Mouse (Mus musculus): Measurements from ENCODE around the gene Nmnat3. TPM values are rescaled to one million over a fixed set of nuclear protein-coding genes. Genes with fewer than 3 reads are reported as not detected.

Gene Nmnat3
- total RNA-seq, 1 experiment, result 0.62 TPM

DNA sequence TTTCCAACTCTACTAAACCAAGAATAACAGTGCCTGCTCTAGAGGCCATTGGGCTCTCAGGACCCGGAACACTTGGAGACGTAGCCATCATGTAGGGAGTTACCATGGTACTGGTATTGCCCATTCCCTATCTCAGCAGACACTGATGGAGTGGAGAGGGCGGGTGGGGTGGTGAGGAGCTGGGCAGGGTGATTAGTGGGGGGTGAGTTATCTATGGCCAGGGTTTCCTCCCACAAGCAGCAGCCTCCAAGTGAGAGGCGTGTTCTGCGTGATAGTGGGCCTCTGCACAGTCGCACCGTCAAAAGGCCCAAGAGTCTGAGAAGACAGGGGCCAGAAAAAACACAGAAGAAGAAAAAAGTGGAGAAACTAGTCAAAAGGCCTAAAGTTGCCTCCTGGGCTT is 12.0 kb downstream of the Nmnat3 start:
- in situ Hi-C loops (cut with MboI; ENCODE audit: low sequenced_read_pairs in 2 of 2, unreplicated experiment in 2 of 2), result no loop called here
- no peak for TF ChIP-seq CHD2 (IDR thresholded peaks at IDR 0.05; ENCODE audit: low read depth, low read length)
- TF ChIP-seq ZC3H11A (IDR thresholded peaks at IDR 0.05; ENCODE audit: borderline replicate concordance, low read depth, low read length), result no peak
- TF ChIP-seq ZNF384 (IDR thresholded peaks at IDR 0.05; ENCODE audit: low read depth, low read length), result no peak
- TF ChIP-seq HCFC1 (IDR thresholded peaks at IDR 0.05; ENCODE audit: borderline replicate concordance, insufficient read depth, low read length), result no peak
- TF ChIP-seq MAFK (IDR thresholded peaks at IDR 0.05; ENCODE audit: insufficient read depth, low read depth, low read length), result no peak
- no peak overlapping the region for H3K27ac ChIP-seq (ENCODE audit: insufficient read depth, low read depth, low read length, poor library complexity, severe bottlenecking)
- no peaks in the 10 kb centered on the region for H3K36me3 ChIP-seq (ENCODE audit: control insufficient read depth, insufficient read depth, low read length, poor library complexity, severe bottlenecking)
- H3K4me3 ChIP-seq (ENCODE audit: insufficient read depth in 1 of 2, low read depth in 1 of 2, low read length in 2 of 2, poor library complexity in 1 of 2, severe bottlenecking in 1 of 2), result no peak overlapping the region
- H3K9me3 ChIP-seq (ENCODE audit: control insufficient read depth, insufficient read depth, low read depth, low read length), result no peaks in the 10 kb centered on the region
- H3K9ac ChIP-seq (ENCODE audit: insufficient read depth, low read depth, low read length, poor library complexity, severe bottlenecking), result no peak overlapping the region
- DNase-seq (ENCODE audit: low read depth, low spot score), result no peak
- peaks cover 0 to 3% of the 10 kb centered on the region in 2 experiments; a peak in 1 of 4 replicates for H3K4me1 ChIP-seq (ENCODE audit: control insufficient read depth in 2 of 2, insufficient read depth in 2 of 2, low read length in 2 of 2, poor library complexity in 1 of 2)

DNA sequence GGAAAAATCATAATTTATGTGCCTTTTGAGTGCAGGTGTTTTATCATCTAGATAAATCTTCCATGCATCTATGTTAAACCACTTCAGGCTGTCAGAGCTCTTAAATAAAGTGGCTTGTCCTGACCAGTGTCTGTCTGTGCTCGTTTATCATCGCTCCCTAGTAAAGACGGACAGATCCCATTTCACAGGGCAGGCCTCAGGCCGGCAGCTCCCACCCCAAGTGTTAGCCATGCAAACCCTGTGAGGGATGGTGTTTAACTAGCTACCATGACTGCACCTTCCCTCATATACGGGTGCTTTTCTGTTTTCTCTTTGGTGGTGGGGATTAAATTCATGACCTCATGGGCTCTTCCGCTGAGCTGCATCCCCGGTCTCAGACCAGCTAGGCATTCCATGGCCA is 13.3 kb downstream of the Nmnat3 start:
- no peak for DNase-seq (ENCODE audit: low read depth, low spot score)
- Histone ChIP-seq H3K27ac (ENCODE audit: insufficient read depth, low read depth, low read length, poor library complexity, severe bottlenecking) (no peak overlapping the region), H3K4me3 (ENCODE audit: insufficient read depth in 1 of 2, low read depth in 1 of 2, low read length in 2 of 2, poor library complexity in 1 of 2, severe bottlenecking in 1 of 2) (no peak overlapping the region), H3K4me1 (ENCODE audit: control insufficient read depth in 2 of 2, insufficient read depth in 2 of 2, low read length in 2 of 2, poor library complexity in 1 of 2) (peaks cover 0 to 3% of the 10 kb centered on the region in 2 experiments; a peak in 1 of 4 replicates), H3K9ac (ENCODE audit: insufficient read depth, low read depth, low read length, poor library complexity, severe bottlenecking) (no peak overlapping the region), H3K9me3 (ENCODE audit: control insufficient read depth, insufficient read depth, low read depth, low read length) (no peaks in the 10 kb centered on the region), H3K36me3 (ENCODE audit: control insufficient read depth, insufficient read depth, low read length, poor library complexity, severe bottlenecking) (no peaks in the 10 kb centered on the region)
- TF ChIP-seq MAFK (IDR thresholded peaks at IDR 0.05; ENCODE audit: insufficient read depth, low read depth, low read length) (no peak), ZNF384 (IDR thresholded peaks at IDR 0.05; ENCODE audit: low read depth, low read length) (no peak), CHD2 (IDR thresholded peaks at IDR 0.05; ENCODE audit: low read depth, low read length) (no peak), ZC3H11A (IDR thresholded peaks at IDR 0.05; ENCODE audit: borderline replicate concordance, low read depth, low read length) (no peak), HCFC1 (IDR thresholded peaks at IDR 0.05; ENCODE audit: borderline replicate concordance, insufficient read depth, low read length) (no peak)
- in situ Hi-C loops (cut with MboI; ENCODE audit: low sequenced_read_pairs in 2 of 2, unreplicated experiment in 2 of 2), result no loop called here

DNA sequence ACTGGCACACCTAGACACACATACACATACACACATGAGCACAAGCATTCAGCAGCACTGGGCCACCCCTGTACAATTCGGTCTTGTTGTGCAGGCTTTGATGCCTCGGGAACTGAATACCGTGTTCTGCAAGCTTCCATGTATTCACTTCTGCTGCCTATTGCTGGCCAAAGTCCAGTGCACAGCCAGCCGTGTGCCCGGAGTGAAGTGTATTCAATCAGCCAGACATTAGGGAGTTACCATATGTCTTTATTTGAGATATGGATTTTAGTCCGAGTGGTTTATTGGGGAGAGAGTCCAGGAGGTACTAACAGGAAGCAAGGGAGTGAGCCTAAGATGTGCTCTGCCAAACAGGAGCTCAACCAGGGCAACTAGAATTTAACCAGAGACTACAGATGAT is 19.8 kb downstream of the Nmnat3 start:
- H3K9ac ChIP-seq (ENCODE audit: insufficient read depth, low read depth, low read length, poor library complexity, severe bottlenecking), result no peak overlapping the region
- DNase-seq (ENCODE audit: low read depth, low spot score), result no peak
- H3K4me3 ChIP-seq (ENCODE audit: insufficient read depth in 1 of 2, low read depth in 1 of 2, low read length in 2 of 2, poor library complexity in 1 of 2, severe bottlenecking in 1 of 2), result no peak overlapping the region
- no peak overlapping the region for H3K27ac ChIP-seq (ENCODE audit: insufficient read depth, low read depth, low read length, poor library complexity, severe bottlenecking)
- no peaks in the 10 kb centered on the region for H3K36me3 ChIP-seq (ENCODE audit: control insufficient read depth, insufficient read depth, low read length, poor library complexity, severe bottlenecking)
- in situ Hi-C loops (cut with MboI; ENCODE audit: low sequenced_read_pairs in 2 of 2, unreplicated experiment in 2 of 2), result no loop called here
- no peaks in the 10 kb centered on the region for H3K4me1 ChIP-seq (ENCODE audit: control insufficient read depth in 2 of 2, insufficient read depth in 2 of 2, low read length in 2 of 2, poor library complexity in 1 of 2)
- no peaks in the 10 kb centered on the region for H3K9me3 ChIP-seq (ENCODE audit: control insufficient read depth, insufficient read depth, low read depth, low read length)
- TF ChIP-seq ZC3H11A (IDR thresholded peaks at IDR 0.05; ENCODE audit: borderline replicate concordance, low read depth, low read length), result no peak
- TF ChIP-seq MAFK (IDR thresholded peaks at IDR 0.05; ENCODE audit: insufficient read depth, low read depth, low read length), result no peak
- TF ChIP-seq ZNF384 (IDR thresholded peaks at IDR 0.05; ENCODE audit: low read depth, low read length), result no peak
- TF ChIP-seq CHD2 (IDR thresholded peaks at IDR 0.05; ENCODE audit: low read depth, low read length), result no peak
- TF ChIP-seq HCFC1 (IDR thresholded peaks at IDR 0.05; ENCODE audit: borderline replicate concordance, insufficient read depth, low read length), result no peak

DNA sequence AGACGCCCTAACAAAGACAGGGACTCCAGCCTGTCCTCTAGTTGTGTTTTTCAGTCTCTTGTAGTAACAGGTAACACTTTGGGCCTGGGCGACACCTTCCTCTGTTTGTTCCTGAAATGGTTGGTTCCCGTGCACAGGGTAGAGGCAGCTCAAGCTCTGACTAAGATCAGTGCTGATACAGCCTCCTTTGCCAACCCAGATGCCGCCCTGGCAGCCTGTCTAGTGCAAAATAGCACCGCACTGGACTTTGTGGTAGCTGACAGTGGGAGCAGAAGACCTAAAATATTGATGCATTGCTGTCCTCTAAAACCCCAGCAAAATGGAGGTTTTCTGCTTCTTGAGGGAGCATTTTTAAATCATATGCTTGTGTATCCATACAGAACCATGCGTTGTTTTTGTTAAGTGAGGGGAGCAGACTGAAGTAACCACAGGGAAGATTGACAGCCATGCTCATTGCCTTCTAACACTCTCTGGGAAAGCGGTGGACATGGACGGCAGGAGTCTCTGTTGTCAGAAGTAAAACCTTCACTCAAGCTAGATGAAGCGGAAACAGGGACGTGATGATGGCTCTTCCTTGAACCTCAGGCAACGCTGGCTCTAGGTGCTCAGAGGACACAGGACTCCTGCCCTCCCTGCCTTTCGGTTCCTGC is 24.2 kb downstream of the Nmnat3 start:
- TF ChIP-seq HCFC1 (IDR thresholded peaks at IDR 0.05; ENCODE audit: borderline replicate concordance, insufficient read depth, low read length) (no peak), ZNF384 (IDR thresholded peaks at IDR 0.05; ENCODE audit: low read depth, low read length) (no peak)

More for the DNA sequence above, 24.2 kb downstream of the Nmnat3 start:
- H3K4me3 ChIP-seq (ENCODE audit: insufficient read depth in 1 of 2, low read depth in 1 of 2, low read length in 2 of 2, poor library complexity in 1 of 2, severe bottlenecking in 1 of 2), result no peak overlapping the region
- no peaks in the 10 kb centered on the region for H3K36me3 ChIP-seq (ENCODE audit: control insufficient read depth, insufficient read depth, low read length, poor library complexity, severe bottlenecking)
- no peak for DNase-seq (ENCODE audit: low read depth, low spot score)
- in situ Hi-C loops (cut with MboI; ENCODE audit: low sequenced_read_pairs in 2 of 2, unreplicated experiment in 2 of 2), result no loop called here
- no peak overlapping the region for H3K9ac ChIP-seq (ENCODE audit: insufficient read depth, low read depth, low read length, poor library complexity, severe bottlenecking)
- no peaks in the 10 kb centered on the region for H3K9me3 ChIP-seq (ENCODE audit: control insufficient read depth, insufficient read depth, low read depth, low read length)
- H3K4me1 ChIP-seq (ENCODE audit: control insufficient read depth in 2 of 2, insufficient read depth in 2 of 2, low read length in 2 of 2, poor library complexity in 1 of 2), result no peaks in the 10 kb centered on the region
- H3K27ac ChIP-seq (ENCODE audit: insufficient read depth, low read depth, low read length, poor library complexity, severe bottlenecking), result no peak overlapping the region
